Mouse (Mus musculus): ENCODE results near the gene Lrfn5. TPM values are rescaled to one million over a fixed set of nuclear protein-coding genes. Genes with fewer than 3 reads are reported as not detected.

Gene Lrfn5
- not detected in 3 replicates for total RNA-seq (2017)

DNA sequence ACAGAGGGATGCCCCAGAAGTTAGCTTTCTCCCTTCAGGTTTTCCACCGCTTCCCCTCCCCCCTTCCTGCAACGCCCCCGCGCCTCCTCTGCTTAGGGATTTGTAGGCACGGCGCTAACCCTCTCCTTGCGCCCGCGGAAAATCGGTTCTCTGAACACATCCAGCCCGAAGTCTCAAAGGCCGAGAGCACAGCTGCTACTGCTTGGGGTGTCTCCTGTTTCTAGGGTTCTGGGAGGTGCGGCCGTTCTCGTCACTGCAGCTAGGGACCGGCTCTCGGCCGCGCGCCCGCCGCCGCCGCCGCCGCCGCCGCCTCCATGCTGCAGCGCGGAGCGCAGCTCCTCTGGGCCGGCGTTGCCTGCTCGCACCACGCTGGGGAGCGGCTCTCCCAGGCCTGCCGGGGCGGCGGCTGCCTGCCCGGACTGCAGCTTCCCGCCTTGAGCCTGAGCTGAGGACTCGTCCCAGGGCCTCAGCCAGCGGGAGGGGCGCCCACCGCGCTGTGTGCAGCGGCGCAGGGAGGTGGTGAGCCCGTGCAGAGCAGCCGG is at the start of gene Lrfn5:
Gene Lrfn5, plus strand, starts transcription at position 322 of the 542 bp plus-strand sequence.
- no peak for ATAC-seq (replicated peaks; ENCODE audit: insufficient number of reproducible peaks, low FRiP score, low TSS enrichment, poor library complexity, severe bottlenecking)

DNA sequence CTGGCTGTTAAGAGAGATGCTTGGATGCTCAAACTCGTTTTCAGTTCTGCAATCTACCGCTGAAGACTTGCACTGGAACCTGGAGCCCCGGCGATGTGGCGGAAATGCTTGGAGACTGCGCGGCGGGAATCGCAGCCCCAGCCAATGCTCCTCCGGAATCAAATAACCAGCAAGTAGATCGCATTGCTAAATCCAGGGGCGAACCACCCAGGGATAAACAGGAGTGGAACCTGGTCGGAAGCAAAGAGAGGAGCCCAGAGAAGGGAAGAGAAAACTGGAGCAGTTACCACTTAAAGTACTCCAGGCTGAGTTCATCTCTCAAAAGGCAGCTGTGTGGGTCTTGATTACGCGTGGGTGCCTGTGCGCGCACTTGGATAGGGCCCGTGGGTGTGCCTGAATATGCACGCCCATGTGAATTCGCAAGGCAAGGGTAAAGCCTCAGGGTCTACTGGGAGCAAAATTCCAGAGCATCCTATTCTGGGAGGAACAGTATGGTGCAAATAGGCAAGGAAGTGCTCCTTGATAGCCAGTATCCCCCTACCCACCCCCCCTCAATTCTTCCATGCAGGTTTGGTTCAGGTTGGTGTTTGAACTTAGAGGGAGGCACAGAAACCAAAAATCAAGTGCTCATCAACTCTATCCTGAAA is 1.3 kb upstream of the Lrfn5 start:
- ATAC-seq (replicated peaks; ENCODE audit: insufficient number of reproducible peaks, low FRiP score, low TSS enrichment, poor library complexity, severe bottlenecking) = no peak

DNA sequence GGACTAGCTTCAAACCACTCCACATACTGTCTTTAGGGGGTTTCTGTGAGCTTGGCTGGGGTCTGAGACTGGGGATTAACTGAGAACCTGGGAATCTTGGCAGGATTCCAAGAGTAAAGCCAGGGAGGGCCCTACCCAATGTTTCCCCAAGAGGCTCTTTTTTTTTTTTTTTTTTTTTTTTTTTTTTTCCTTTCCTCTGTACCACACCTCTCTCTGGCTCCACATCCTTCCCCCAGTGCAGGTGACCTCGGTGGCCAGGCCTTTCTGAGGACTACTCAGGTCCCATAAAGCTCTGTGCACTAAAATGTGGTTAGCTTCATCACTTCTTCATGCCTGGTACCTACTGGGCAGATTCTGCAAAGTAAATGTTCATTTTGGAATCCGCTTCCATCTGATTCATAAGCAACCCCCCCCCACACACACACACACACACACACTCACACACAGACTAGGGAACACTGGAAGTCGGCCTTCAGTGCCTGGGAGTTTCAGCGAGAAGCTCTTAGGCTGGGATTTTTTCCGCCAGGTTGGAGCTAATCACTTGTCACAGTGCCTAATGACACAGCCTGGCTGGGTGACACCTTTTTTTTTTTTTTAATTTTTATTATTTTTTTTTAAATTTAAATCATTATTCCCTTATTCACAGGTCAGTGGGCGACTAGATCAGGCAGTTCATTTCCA is 662 bp upstream of the Lrfn5 start:
- no peak for ATAC-seq (replicated peaks; ENCODE audit: insufficient number of reproducible peaks, low FRiP score, low TSS enrichment, poor library complexity, severe bottlenecking)

DNA sequence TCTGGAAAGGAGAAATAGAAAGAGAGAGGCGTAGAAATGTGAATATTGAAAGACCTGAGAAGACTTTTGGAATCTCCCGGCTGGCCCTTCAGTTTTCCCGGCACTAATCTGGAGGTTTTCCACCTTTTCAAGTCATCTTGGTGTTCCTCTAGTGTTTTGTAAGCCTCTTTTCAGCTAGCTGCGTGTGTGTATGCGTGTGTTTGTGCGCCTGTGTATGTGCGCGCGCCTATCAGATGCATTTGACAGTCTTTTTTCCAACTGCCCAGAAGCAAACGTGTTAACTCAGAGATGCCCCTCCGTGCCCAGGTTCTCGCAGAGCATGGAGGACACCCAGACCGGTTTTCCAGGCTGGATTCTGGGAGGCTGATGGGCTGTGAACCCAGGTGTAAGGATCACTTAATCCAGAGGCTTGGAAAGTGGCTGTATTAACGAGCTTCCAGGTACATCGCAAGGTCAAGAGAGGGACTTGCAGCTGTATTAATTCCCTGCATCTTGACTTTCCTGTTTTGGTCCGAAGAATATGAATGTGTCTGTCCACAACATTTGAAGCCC is 757 bp downstream of the Lrfn5 start:
- ATAC-seq (replicated peaks; ENCODE audit: insufficient number of reproducible peaks, low FRiP score, low TSS enrichment, poor library complexity, severe bottlenecking) = no peak

DNA sequence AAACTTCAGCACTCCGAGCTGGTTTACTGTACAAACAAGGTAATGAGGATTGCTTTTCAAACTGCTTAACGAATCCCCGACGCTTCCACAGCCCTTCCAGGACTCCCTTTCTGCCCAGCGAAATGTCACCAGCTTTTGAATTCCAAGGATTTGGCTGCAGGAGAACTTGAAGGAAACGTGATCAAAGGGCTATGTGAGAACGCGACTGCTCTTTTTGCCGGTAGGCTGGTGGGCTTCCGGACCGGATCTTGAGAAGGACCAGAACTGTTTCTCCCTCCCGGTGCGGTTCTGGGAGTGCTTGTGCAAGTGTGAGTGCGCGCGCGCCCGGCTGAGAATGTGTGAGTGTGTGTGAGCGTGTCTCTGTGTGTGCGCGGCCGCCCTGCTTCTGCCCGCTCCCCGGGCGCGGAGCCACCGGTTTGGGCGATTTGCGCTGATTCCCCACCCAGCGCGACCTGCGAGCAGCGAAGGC is 1.3 kb downstream of the Lrfn5 start:
- no peak for ATAC-seq (replicated peaks; ENCODE audit: insufficient number of reproducible peaks, low FRiP score, low TSS enrichment, poor library complexity, severe bottlenecking)

DNA sequence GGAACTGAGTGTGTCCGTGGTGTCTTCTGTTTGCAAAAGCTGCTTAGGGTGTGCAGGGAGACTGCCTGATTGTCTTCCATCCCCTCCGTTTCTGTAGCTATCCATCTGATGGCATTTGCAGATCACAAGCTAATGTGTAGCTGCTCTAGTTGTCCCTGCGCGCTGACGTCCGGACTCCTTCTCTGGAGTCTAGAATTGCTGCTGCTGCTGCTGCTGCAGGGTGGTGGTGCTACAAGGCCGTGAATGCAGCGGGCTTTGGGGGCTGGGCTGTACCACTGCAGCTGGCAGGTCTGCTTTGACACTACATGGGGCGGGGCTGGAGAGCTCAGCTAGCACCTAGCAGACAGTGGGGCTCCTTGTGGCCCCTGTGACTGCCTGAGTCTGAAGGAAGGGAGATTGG is 3.2 kb downstream of the Lrfn5 start:
- no peak for ATAC-seq (replicated peaks; ENCODE audit: insufficient number of reproducible peaks, low FRiP score, low TSS enrichment, poor library complexity, severe bottlenecking)

DNA sequence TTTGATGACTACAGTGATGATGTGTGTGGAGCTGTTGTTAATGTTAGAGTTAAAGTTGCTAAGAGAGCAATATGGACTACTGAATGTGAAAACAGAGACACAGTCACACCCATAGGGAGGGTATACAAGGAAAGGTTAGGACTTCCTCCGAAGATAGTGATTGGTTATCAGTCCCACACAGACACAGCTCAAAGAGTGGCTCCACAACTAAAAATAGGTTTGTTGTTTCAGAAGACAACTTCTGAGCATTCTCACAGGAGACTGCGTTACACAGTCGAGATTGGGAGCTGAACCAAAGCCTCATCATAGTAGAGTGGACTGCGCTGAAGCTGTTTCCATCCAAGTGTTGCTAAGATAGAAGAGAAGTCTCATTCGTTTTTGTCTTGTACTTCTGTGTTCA is 57.0 kb downstream of the Lrfn5 start:
- ATAC-seq (replicated peaks; ENCODE audit: insufficient number of reproducible peaks, low FRiP score, low TSS enrichment, poor library complexity, severe bottlenecking) = no peak

DNA sequence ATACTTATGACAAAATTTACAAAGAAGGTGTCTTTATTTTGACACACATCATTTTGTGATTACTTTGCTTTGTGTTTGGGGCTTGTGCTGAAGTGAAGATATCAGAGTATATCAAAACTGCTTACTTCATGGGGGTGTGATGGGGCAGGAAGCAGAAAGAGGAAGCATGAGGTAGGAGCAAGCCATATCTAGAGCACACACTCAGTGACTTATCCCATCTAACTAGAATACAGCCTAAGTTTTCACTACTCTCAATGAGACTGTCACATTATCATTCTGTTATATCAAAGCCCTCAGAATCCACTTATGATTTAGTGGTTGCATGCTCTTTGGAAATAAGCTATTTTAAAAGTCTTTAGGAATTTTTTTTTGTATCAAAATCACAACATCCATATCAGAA is 77.4 kb downstream of the Lrfn5 start:
- no peak for ATAC-seq (replicated peaks; ENCODE audit: insufficient number of reproducible peaks, low FRiP score, low TSS enrichment, poor library complexity, severe bottlenecking)

DNA sequence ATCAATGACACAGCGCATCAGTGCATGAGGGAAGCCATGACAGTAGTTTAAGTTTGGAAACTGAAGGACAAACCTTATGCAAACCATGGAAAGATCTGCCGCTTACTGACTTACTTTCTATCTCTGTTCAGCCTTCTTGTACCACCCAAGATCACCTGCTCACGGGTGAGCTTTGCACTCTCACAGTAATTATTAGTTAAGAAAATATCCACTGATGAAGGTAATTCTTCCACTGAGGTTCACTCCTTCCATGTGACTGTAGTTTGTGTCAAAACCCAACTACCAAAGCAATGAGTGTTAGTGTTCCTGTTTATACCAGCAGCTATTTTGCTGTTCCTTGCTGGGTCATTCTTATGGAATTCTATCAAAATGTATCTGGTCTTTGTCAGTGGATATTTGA is 84.9 kb downstream of the Lrfn5 start:
- no peak for ATAC-seq (replicated peaks; ENCODE audit: insufficient number of reproducible peaks, low FRiP score, low TSS enrichment, poor library complexity, severe bottlenecking)

DNA sequence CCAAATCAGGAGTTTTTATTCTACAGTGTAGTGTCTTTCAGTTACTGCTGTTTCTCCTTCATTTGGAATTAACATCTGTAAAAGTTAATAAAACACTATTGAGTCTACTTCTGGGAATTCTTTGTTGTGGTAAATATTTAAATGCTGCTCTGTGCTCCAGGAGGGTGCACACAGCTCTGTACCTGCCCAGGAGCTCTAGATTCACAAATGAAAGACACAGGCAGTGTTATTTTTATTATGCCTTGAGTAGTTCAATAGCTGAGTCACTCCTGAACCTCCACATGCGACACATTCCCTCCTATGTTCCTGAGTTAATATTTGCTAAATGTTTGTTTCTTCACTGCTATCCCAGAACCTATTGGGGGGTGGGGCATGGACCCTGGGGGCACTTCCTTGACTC is 87.1 kb downstream of the Lrfn5 start:
- no peak for ATAC-seq (replicated peaks; ENCODE audit: insufficient number of reproducible peaks, low FRiP score, low TSS enrichment, poor library complexity, severe bottlenecking)

DNA sequence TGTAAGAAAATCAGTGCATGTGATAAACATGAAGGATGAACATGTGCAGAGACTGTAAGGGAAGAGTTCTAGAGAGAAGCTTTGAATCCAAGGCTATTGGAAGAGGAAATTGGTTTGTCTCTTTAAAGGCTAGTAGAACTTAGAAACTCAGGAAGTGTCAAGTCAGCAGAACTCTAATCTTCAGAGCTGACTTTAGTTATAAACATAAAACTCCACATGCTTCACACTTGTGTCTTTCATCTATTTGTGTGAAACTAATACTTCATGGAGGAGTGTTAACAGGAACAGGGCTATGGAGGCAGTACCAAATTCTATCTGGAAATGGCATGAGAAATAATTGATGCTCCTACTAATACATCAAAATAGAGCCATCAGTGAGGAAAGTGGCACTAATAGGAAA is 101.6 kb downstream of the Lrfn5 start:
- no peak for ATAC-seq (replicated peaks; ENCODE audit: insufficient number of reproducible peaks, low FRiP score, low TSS enrichment, poor library complexity, severe bottlenecking)

DNA sequence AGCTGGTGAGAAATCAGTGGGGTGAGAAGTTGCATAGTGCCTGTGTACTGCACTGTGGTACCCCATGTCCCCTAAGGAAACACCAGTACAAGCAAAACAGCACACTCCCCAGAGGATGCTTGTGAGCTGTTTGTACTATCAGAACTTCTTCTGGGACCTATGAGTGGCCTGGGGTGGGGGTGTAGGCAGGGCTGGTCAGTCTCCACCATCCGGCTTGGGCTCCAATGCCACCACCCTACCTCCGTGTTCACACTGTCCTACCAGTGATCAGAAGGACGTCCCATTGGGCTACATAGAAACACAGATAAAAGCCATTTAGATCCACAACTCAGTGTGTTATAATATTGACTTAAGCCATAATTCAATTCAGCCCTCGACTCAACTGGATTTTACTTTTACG is 131.4 kb downstream of the Lrfn5 start:
- no peak for ATAC-seq (replicated peaks; ENCODE audit: insufficient number of reproducible peaks, low FRiP score, low TSS enrichment, poor library complexity, severe bottlenecking)

DNA sequence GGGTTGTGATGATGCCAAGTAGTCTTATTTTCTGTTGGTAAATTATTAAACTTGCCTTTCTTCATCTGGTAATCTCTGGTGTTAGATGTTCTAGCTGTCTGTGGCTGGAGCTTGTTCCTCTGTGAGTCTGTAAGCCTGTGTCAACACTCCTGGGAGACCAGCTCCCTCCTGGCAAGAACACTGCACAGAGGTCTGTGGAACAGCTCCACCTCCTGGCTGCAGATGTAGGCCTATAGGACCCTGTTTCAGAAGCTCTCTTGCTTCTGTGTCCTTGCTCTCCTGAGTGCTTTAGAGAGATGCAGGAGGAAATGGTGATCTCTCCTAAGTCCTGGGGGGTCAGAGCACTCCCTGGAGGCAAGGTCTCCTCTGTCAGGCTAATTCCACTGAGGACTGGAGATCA is 200.2 kb downstream of the Lrfn5 start:
- ATAC-seq (replicated peaks; ENCODE audit: insufficient number of reproducible peaks, low FRiP score, low TSS enrichment, poor library complexity, severe bottlenecking) = no peak

DNA sequence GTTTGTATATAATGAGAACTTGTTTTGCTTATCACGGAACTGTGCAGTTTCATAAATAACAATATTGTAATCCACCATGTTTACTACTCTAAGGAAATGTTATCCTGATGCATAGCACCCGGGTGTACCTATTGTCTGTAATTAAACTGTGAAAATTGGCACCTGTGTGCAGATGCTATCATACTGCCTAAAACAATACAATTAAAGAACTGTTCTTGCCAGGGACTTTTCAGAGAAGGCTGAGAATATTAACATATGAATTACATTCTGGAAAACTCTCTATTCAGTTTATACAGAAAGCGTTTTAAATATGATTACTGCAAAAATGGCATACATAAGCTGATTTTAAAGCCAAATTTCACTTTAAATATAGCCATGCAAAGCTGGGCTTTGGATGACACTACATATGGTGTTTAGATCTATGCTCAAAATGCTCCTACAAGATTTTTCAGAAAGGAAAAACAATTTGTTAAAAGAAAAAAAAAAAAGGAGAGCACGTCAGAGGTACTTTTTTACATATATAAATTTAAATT is 284.2 kb downstream of the Lrfn5 start:
- ATAC-seq (replicated peaks; ENCODE audit: insufficient number of reproducible peaks, low FRiP score, low TSS enrichment, poor library complexity, severe bottlenecking) = no peak

DNA sequence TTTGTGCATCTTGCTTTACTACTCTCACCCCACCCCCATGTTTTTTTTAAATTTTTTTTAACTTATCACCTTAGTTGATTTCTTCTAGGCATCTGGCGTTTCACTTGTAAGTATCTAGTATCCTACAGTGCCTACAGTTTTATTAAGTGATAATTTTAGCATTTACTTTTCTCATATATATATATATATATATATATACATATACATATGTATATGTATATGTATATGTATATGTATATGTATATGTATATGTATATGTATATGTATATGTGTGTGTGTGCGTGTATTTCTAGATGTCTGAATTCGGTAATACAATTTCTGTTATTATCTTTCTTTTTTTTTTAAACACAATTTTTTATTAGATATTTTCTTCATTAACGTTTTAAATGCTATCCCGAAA is 300.7 kb downstream of the Lrfn5 start:
- ATAC-seq (replicated peaks; ENCODE audit: insufficient number of reproducible peaks, low FRiP score, low TSS enrichment, poor library complexity, severe bottlenecking) = no peak

DNA sequence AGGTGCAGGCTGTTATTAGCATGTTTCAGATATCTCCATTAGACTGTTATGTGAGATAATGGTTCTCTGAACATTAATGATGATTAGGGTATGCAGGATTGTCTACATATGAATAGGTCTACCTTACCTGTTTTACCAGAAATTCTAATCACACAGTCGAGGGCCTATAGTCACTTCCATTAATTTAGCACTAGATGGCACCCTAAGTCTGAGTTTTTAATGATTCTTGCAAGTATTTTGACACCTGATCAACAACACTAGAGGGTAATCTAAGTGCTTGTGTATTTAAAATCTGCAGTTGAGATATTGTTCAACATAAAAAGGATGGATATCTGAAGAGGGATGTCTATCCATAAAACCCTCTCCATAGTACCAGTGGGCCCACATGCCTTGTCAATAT is 303.4 kb downstream of the Lrfn5 start:
- ATAC-seq (replicated peaks; ENCODE audit: insufficient number of reproducible peaks, low FRiP score, low TSS enrichment, poor library complexity, severe bottlenecking) = no peak

DNA sequence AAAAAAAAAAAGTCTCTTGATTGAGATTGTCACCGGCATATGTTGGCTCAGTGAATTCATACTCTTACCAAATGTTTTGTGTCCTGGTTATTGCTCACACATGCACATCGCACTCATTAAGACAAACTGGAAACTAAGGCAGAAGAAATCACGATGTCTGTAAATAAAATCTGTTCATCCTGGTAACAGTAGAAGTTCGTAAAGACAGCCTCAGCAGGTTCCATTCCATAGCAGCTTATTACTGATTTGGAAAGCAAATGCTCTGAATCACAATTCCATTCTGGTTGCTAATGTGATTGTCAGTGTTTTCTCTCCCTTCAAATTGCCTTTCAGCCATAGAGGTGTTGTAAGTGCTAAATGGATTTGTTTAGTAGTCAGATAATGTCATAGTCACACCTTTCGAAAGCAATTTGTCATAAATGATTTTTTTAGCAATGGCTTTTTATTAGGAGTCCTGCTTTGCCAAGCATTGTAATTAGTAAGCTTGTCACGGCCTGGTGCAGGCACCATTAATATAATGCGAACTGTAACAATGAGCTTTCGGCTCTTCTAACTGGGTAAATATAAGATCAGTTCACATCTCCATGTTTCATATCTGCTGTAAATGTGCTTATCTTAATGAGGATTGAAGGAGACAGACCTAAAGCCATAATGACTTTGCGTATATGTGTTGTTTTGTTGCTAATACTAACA is 319.8 kb downstream of the Lrfn5 start:
- ATAC-seq (replicated peaks; ENCODE audit: insufficient number of reproducible peaks, low FRiP score, low TSS enrichment, poor library complexity, severe bottlenecking) = no peak

DNA sequence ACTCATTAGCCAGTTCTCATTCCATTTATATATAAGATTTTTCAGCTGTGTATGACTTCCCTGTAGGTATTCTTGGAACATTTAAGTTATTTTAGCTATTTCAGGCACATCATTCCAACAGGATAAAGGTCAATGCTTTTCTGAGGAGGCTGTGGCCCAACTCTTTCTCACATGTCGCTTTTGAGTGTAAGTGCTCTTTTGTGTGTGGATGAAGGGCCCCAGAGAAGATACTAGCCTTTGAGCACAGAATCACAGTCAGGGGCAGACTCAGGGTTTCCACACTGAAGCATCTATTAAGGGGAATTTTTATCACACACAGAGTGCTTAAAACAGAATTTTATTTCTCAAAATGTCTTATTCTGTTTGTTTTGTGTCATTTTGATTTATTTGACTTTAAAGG is 331.2 kb downstream of the Lrfn5 start:
- no peak for ATAC-seq (replicated peaks; ENCODE audit: insufficient number of reproducible peaks, low FRiP score, low TSS enrichment, poor library complexity, severe bottlenecking)

Measured in monocyte, adult 5-6 weeks (primary cell).